Mouse (Mus musculus): Measurements from ENCODE around the gene Hfe. TPM values are rescaled to one million over a fixed set of nuclear protein-coding genes. Genes with fewer than 3 reads are reported as not detected.

Gene Hfe
- total RNA-seq (2021) = 1 to 10 TPM; 4.1 to 4.2 TPM
- long read RNA-seq, partial matches to known transcripts = 0 of 4 reads
- long read RNA-seq, other reads (novel, unspliced or antisense) = 2 of 4 reads

DNA sequence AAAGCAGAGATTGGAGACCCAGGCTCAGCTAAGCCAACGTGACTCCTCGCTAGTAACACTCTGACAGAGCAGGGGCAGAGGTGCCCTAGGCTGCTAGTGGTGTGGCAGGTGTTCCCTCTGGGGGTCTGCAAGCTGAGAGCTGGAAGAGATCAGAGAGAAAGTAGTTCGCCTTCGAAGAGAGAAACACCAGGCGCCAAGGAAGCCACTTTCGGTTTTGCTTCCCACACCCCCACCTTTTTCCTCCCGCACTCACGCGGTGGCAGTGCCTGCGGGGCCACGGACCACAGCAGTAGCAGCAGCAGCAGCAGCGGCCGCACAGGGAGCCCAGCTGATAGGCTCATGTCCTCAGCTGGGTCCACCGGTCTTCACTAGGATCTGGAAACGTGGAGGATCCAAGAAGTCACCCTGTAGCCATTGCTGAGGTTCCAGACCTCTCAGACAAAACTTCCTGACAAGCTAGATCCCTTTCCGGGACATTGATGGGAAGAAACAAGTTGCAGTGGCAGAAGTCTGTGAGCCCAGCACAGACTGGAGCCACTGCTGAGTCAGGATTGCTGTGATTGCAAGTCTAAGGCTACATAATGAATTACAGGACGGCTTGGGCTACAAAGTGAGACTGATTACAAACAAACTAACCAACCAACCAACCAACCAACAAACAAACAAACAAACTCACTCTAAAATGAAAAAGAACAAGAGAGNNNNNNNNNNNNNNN lies at the start of gene Hfe:
Hfe (minus strand) TSS at position 481 of the 716 bp plus-strand sequence.
- no peak for DNase-seq (ENCODE audit: low spot score in 2 of 2)

DNA sequence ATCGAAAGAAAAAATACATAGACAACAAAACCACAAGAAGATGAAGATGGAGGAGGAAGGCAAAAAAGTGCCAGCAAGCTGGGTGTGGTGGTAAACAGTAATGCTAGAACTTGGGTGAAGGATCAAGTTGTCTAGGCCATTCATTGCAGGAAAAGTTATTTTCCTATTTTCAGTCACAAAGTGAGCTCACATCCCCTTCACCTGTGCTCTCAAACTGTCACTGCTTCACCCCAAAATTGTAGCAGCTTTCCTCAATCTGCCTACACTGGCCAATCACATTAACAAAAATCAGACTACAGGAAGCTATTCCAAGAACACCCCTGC lies 49.2 kb upstream of the Hfe start:
- no peak for DNase-seq (ENCODE audit: low spot score in 2 of 2)

DNA sequence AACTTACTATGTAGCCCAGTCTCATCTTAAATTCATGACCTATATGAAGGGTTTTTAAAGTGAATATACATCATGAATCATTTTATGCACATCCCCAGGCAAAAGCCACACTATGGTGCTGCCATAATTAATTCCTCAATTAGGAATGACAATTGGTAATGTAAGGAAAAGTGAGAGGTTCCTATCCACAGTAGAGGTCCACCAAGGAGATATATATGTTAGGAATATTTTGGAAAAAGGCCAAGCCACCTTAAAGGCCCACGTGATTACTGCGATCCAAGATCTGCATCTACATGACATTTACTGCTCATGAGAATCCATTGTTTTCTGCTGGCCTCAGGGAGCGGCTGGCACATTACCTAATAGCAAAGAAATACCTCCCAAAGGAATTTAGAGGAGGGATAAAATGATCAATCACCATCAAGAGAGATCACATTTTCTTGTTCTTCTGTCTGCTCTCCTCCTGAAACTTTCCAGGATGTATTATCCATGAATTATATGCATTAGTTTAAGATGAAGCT lies 48.7 kb upstream of the Hfe start:
- DNase-seq (ENCODE audit: low spot score in 2 of 2) = no peak

DNA sequence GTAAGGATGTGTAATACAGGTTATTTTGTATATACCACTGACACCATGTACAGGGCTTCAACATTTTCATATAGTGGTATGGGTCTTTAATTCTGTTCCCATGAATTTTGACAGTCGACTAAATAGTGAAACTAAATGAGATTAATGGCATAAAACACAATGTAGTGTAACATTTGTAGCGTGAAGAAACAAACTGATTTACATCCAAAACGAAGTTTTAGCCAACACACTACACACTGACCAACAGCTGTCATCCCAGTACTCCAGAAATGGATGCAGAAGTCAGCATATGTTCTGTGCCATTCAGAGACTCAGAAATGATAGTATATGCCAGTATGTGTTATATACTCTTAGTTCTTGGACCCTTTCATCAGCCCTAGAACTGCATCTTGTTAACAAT lies 47.3 kb upstream of the Hfe start:
- no peak for DNase-seq (ENCODE audit: low spot score in 2 of 2)

DNA sequence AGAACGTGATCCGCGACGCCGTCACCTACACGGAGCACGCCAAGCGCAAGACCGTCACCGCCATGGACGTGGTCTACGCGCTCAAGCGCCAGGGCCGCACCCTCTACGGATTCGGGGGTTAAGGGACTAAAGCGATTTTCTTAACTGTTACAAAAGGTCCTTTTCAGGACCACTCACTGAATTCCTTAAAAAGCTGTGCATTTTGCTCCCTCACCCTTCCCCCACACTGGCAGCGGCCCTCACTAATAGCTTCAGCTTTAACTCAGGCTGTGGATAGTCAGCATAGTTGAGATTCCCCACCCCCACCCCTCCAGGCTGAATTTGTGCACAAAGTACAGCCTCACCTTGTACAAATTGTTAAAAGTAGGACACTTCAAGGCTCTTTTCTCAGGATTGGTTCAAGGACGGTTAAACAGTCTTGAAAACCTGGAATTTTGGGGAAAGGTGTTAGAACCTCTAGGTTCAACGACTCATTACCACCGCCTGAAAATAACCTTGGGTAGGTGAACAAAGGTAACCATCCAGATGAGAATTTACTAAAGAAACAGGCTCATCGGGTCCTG lies 46.6 kb upstream of the Hfe start:
- no peak for DNase-seq (ENCODE audit: low spot score in 2 of 2)

DNA sequence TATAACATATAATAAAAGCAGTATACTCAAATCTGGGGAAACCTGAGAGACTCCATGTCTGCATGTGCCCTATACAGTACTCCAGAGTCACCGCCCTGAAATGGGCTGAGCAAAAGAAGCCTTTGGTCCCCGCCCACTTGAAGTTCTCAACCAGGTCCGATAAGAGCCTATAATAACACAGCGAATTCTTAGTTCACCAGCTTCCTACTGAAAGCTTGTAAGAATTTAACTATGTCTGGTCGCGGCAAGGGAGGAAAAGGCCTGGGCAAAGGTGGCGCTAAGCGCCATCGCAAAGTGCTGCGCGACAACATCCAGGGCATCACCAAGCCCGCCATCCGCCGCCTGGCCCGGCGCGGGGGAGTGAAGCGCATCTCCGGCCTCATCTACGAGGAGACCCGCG lies 46.1 kb upstream of the Hfe start, which contains the start of gene Hist1h4b:
Hist1h4b (plus strand) TSS at position 224 of the 400 bp plus-strand sequence.
- DNase-seq (ENCODE audit: low spot score in 2 of 2) = peak; percentile 84 to 95

DNA sequence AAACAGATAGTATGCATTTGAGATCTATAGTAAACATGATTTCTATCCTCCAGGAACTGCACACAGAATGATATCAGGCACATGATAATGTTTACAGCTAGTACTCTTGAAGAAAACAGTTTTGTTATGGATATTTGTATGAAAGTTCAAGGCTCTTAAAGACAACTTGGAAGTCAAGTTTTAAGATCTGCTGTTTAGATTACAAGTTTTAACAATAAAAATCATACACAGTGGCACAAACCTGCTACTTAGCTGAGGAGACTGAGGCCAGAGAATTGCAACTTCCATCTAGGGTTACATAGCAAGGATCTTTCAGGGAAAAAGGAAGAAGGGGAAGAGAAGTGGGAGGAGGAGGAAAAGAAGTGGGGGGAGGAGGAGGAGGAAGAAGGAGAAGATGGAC lies 44.3 kb upstream of the Hfe start:
- no peak for DNase-seq (ENCODE audit: low spot score in 2 of 2)

DNA sequence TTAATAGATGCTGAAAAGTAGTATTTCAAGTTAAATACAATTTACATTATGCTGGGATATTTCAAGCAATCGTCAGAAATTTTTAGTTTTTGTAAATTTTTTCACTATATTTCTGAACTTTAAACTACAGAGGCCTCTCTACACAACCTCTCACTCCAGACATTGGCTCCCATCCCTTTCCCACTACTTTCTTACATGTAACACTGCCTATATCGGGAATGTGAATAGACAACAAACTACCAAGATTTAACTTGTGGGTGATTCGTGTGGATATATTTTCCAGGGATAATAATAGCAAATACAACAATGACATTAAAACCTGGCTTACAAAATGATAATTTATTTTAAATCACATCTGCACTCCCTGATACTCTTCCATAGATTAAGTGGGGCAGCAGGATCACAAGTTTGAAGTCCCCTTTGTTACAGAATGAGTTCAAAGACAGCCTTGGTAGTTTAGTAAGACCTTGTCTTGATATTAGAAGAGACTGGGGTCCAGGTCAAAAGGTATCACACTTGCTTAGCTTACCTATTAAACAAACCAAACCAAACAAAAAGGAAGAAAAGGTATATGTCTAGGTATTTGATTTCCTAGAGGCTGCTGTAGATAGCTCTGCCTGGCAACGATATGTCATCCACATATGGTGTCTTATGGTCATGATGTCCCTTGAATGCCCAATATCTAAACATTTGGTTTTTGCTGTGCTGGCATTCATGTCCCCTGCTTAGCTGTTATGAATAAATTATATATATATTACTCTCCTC lies 42.8 kb upstream of the Hfe start:
- DNase-seq (ENCODE audit: low spot score in 2 of 2) = no peak

DNA sequence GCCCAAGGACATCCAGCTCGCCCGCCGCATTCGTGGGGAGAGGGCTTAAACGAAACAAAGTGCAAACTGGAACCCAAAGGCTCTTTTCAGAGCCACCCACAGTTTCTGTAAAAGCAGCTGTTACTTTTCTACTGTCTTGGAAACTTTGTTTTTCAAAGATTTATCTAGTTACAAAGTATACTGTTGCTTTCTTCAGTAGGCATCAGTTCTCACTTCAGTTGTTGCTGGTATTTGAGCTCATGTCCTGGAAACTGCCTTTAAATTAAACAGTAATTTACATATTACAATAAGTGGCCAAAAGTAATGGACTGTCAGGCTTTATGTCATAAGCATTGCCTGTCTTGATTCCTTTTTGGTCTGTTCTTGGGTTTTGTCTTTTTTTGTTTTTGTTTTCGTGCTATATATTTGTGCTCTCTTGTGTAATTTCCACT lies 42.1 kb upstream of the Hfe start:
- no peak for DNase-seq (ENCODE audit: low spot score in 2 of 2)

DNA sequence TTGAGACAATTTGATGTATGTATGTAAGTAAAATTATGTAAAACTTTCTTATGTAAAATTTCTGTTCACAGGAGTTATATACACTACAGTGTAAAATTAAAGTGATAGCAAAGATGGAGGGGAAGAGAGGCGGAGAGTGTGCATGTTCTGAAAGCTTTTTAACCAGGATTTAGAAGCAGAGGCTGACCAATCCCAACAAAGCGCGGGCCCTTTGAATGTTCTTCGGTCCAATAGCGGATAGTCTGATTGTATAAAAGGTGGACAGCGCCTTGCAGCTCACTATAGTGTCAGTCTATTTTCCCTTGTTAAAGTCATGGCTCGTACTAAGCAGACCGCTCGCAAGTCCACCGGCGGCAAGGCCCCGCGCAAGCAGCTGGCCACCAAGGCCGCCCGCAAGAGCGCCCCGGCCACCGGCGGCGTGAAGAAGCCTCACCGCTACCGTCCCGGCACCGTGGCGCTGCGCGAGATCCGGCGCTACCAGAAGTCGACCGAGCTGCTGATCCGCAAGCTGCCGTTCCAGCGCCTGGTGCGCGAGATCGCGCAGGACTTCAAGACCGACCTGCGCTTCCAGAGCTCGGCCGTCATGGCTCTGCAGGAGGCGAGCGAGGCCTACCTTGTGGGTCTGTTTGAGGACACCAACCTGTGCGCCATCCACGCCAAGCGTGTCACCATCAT lies 41.5 kb upstream of the Hfe start, which contains the start of gene Hist1h3b:
Hist1h3b (plus strand) TSS at position 201 of the 675 bp plus-strand sequence.
- DNase-seq (ENCODE audit: low spot score in 2 of 2) = peak; percentile 83 to 97

DNA sequence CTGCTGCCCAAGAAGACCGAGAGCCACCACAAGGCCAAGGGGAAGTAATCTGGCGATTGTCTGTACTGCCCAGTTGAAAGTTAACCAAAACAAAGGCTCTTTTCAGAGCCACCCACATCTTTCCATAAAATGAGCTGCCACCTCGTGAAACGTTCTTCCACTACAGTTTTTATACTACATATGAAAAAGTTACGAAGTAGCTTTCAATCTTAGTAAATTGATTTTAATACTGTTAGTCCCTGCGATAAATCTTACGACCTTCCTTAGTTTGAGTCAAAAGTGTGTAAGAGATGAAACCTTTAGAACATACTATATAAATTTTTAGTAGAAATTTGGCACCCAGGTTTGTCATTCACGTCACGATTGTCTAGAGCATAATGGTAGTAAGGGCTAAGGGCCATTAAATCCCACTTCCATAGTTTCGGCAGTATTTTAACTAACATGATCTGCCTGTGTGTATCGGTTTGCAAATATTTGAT lies 40.9 kb upstream of the Hfe start:
- no peak for DNase-seq (ENCODE audit: low spot score in 2 of 2)

DNA sequence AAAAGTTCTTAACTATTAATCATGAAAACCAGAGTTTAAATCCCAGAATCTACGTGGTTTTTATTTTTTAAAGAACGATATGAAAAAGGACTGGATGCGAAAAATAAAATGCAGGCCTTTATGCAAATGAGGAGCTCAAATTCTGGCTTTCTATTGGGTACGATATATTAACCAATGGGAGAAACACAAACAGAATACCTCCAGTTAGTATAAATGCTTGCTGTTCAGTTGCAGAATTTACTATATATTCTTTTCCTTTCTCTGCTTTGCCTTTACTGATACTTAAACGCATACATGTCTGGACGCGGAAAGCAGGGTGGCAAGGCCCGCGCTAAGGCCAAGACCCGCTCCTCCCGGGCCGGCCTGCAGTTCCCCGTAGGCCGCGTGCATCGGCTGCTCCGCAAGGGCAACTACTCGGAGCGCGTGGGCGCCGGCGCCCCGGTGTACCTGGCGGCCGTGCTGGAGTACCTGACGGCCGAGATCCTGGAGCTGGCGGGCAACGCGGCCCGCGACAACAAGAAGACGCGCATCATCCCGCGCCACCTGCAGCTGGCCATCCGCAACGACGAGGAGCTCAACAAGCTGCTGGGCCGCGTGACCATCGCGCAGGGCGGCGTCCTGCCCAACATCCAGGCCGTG lies 40.3 kb upstream of the Hfe start, which contains the start of gene Hist1h2ab:
Hist1h2ab (plus strand) TSS at position 288 of the 639 bp plus-strand sequence.
- peak in 1 of 2 experiments; percentile 60 for DNase-seq (ENCODE audit: low spot score in 2 of 2)

DNA sequence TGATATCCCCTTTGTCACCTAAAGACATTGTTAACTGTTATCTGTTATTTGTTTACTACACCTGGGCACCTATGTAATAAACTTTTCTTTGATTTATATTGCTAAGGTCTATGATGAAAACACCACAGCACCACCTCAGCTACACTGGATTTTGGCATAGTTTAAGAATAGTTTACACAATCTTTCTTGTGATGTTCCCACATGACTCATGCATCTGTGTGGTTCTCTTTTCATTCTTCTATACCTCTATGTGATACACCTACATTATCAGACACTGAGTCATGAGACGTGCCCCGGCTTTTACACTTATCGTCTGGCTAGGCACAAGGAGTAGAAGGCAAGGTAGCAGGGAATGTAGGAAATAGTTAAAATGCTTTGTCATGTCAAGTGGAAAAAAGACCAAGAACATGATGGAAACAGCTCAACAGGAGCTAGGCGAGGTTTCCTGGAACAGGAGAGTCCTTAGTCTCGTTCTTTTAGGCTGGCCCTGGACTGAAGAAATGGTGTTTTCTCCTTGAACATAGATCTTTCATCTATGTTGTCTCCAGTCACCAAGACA lies 39.0 kb upstream of the Hfe start:
- DNase-seq (ENCODE audit: low spot score in 2 of 2) = no peak

DNA sequence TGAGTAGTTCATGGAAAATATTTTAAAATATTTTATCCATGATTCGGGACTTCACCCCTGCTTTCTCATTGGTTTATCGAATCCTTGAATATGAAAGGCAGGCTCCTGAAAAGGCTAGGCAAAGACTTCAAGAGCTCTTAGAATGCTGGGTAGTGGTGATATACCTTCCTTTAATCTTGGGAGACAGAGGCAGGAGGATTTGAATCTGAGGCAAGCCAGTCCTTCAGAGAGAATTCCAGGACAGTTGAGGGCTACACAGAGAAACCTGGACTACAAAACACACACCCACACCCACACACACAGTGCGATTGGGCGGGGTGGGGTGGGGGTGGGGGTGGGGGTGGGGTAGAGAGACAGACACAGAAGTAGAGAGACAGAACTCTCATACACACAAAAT lies 37.2 kb upstream of the Hfe start:
- no peak for DNase-seq (ENCODE audit: low spot score in 2 of 2)

DNA sequence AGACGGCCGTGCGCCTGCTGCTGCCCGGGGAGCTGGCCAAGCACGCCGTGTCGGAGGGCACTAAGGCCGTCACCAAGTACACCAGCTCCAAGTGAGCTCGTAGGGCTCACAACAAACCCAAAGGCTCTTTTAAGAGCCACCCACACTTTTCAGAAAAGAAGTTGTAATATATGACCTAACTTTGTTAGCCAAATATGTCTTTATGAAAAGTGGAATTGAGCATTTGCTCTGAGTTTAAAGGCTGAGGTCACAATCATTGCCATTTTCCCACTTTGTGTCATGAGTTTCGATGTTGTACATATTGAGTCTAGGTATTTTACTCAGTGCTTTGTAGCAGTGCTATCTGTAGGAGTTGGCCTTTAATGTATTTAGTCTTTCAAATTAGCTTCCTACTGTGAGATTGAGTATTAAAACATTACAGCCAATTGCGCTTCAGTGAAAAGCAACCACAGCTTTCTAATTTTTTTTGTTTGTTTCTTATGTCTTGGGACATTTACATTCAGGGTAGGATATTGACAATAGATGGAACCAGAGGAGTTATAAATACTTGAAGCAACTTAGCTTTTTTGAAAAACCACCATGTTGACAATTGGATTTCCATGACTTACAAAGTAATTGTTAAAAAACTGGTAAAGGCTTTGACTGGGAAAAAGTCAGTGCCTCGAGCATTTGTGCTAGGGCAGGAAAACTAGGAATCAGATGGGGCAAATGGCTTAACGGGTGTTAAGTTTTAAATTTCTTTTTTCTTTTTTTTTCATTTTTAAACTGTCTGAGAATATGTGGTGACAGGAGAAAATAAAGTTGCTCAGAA lies 36.6 kb upstream of the Hfe start:
- no peak for DNase-seq (ENCODE audit: low spot score in 2 of 2)

DNA sequence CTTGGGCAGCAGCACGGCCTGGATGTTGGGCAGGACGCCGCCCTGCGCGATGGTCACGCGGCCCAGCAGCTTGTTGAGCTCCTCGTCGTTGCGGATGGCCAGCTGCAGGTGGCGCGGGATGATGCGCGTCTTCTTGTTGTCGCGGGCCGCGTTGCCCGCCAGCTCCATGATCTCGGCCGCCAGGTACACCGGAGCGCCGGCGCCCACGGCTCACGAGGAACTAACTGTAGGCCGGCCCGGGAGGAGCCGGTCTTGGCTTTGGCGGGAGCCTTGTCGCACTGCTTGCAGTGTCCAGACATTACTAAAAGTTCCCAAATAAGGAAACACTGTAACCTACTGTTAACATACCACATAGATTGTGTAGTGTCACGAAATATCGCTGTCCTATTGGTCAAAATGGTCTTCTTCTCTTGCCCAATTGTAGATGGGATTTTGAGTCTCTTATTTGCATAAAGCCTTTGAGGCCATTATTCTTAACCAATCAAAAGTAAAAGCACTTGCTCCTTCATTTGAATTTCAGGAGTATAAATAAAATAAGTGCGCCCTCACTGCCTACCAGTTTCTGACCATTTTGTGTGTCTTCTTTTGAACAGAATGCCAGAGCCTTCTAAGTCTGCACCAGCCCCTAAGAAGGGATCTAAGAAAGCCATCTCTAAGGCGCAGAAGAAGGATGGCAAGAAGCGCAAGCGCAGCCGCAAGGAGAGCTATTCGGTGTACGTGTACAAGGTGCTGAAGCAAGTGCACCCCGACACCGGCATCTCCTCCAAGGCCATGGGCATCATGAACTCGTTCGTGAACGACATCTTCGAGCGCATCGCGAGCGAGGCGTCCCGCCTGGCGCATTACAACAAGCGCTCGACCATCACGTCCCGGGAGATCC lies 35.8 kb upstream of the Hfe start, which contains the start of gene Hist1h2bb:
Hist1h2bb (plus strand) TSS at position 534 of the 880 bp plus-strand sequence.
- DNase-seq (ENCODE audit: low spot score in 2 of 2) = peak; percentile 73 to 91

DNA sequence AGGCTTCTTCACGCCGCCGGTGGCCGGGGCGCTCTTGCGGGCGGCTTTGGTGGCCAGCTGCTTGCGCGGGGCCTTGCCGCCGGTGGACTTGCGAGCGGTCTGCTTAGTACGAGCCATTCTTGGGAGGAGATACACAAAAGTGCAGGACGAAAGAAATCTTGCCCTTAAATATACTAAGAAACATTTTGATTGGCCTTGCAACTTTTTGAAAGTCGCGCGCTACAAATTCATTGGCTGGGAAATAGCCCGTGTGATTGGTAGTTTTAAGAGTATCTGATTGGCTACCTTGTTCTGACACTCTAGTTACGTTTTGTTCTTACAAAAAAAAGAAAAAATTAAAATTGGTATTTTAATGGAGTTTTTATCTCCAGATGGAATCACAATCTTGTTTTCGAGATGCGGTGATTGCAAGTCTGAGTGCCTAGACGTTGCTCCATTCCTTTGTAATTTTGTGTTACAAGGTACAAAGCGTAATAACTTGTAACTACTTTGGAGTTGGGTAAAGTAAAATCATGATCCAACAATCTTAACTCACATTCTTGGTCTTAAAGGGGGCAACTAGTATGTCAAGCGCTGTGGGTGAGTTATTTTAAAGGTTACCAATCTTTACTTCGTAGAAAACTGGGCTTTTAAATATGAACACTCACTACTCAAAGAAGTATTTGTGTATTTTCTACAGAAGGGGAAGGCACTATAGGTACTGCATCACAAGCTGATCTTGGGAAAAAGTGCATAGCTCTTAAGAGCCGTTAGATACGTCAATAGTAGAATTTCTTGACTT lies 34.9 kb upstream of the Hfe start, which contains the start of gene Hist1h3c:
Hist1h3c (minus strand) TSS at position 222 of the 781 bp plus-strand sequence.
- DNase-seq (ENCODE audit: low spot score in 2 of 2) = peak; percentile 64 to 92
